Mouse (Mus musculus) embryonic fibroblast, embryonic 13.5 days (primary cell): ENCODE measurements at regions not wholly inside any gene's neighbourhood (a gene's known extent, or its start where the extent isn't known, plus 50 kb on each side); places are given as distances from the start of the nearest gene placed in this dataset.

Experiments used
- CTCF ChIP-seq: IDR thresholded peaks from 2 replicates; pipeline ENCODE4 v1.5.1; 2011; ENCODE audit warnings: mild to moderate bottlenecking, control low read depth, low read length, moderate library complexity, borderline replicate concordance; ENCODE audit not compliant: insufficient read depth
- POLR2A ChIP-seq: IDR thresholded peaks from 2 replicates; pipeline ENCODE4 v1.6.1; 2011; ENCODE audit warnings: low read depth, mild to moderate bottlenecking, control low read depth, low read length, moderate library complexity

DNA sequence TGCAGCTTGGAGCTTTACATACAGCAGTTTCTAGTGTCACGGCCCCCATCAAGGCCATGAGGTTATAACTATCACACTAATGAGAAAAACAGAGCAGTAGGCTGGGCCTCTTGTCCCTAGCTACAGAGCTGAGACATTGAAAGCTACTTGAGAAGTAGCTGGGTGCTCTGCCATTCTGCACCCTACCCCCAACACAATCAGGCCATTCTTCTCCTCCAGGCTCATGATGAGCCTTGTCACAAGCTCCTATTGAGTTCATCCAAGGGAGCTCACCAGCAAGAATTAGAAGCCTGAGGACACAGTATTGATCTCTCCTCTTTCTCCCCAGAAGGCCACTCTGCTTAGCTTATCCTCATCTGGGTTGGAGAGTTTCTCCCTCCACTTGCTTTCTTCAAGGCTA, 466.9 kb downstream of the Bnc2 start:
- TF ChIP-seq POLR2A (no peak), CTCF (no peak)
